Mouse (Mus musculus) embryo, embryonic 10.5 days (tissue): Measurements from ENCODE around the gene 3100002H09Rik.

Experiments
- DNase-seq: peaks from one replicate; pipeline ENCODE4 v3.0.0-alpha.2; 2015; ENCODE audit warnings: low spot score

The 3100002H09Rik gene

DNA sequence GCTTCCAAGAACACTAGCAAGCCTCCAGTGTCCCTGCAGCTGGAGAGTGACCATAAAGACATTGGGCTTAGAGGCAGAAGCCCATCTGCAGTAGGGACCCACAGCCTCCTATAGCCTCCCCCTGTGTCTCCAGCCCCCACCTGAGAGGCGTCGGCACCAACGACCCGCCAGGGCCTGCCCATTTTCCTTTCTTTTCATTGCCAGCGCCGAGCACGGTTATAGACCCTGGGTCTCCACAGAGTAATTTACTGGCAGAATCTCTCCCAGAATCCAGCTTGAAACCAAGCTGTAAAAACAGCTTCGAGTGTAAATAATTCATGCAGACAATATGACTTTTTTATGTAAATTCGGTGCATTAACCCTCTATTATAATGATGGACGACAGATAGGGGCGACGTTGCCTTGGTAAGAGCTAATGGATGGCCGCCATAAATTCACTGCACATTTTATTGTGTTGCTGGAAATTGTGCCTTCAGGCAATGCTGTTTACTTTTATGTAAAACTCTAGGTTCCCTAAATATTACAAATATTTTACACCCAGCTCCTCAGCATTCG is 4.9 kb upstream of the 3100002H09Rik start:
- DNase-seq = no peak

GRCm38 (mm10) chr4:124614189-124614588 is 3.6 kb upstream of the 3100002H09Rik start:
- peak; percentile 58 for DNase-seq

GRCm38 (mm10) chr4:124611768-124612167 is 1.2 kb upstream of the 3100002H09Rik start:
- no peak for DNase-seq

- DNase-seq = no peak
Measured at GRCm38 (mm10) chr4:124610066-124610465, 537 bp downstream of the 3100002H09Rik start.

GRCm38 (mm10) chr4:124607166-124607565 is 3.4 kb downstream of the 3100002H09Rik start:
- DNase-seq = no peak

GRCm38 (mm10) chr4:124606180-124606579 is 4.4 kb downstream of the 3100002H09Rik start:
- DNase-seq = no peak

DNA sequence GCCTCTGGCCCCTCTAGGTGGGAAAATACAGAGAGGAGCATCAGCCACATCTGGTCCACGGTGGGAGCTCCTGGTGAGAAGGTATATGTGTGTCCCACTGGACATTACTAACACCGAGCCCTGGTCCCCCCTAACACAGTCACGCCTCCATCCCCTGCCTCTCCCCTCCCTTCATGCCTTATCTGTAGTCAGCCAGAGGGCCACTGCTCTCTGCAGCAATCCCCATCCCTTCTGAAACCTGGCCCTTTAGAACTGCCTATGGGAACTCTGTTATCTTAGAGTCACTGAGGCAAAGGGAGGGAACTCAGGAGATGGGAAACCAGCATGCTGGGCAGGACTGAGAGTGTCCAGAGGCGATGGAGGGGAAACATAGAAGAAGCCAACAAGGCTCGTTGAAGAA is 5.3 kb downstream of the 3100002H09Rik start:
- no peak for DNase-seq

DNA sequence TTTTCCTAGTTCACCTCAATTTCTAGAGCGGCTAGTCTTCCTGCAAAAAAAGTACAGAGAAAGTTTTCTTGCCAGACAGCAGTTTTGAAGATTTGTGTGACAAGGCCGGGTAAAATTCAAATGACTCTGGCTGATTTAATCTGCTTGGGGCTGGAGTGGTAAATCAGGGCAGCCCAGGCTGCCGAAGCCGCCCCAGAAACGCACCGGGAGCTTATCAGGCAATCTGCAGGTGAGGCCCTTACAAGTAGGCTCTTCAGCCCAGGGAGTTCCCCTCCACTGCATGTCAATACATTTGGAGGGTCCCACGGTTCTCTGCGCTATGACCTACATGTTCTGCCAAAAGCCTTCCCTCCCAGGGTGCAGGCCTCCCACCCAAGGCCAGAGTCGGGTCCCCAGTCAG is 6.9 kb downstream of the 3100002H09Rik start:
- no peak for DNase-seq

DNA sequence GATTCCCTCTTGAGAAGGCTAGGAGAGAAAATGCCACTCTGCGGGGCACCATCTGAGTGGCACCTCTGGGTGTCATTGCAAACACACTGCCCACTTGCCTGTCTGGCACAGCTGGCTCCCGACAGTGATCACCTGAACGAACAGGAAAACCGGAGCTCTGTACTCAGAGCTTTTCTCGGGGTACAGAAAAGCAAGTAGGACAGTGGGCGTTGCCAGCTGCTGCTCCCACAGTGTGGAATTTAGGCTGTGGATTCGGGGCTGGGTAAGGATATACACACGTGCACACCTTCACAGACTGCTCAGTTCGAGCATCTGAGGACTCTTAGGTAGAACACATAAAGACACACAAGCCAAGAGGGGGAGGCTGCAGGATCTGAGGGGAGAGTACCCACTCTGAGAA is 14.7 kb downstream of the 3100002H09Rik start:
- DNase-seq = no peak

DNA sequence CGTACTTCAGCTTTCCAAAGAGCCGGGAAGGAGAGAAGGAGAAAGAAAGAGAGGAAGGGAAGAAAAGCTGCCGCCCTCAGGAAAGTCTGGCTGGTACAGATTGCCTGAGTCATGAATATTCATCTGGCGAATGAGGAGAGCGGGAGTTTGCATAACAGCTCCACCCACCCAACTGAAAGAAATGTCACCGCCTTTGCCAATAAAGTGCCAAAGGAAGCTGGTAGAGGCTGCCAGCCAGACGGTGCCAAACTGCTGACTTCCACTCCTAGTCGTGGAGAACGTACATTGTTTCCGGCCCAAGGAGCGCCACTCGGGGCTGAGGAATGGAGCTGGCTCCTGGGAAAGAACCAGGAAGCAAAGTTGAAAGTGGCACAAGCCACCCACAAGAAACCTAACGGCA is 15.7 kb downstream of the 3100002H09Rik start:
- DNase-seq = no peak

GRCm38 (mm10) chr4:124593691-124594090 is 16.9 kb downstream of the 3100002H09Rik start:
- no peak for DNase-seq

- DNase-seq = no peak
Measured at GRCm38 (mm10) chr4:124593210-124593609, 17.4 kb downstream of the 3100002H09Rik start.

DNA sequence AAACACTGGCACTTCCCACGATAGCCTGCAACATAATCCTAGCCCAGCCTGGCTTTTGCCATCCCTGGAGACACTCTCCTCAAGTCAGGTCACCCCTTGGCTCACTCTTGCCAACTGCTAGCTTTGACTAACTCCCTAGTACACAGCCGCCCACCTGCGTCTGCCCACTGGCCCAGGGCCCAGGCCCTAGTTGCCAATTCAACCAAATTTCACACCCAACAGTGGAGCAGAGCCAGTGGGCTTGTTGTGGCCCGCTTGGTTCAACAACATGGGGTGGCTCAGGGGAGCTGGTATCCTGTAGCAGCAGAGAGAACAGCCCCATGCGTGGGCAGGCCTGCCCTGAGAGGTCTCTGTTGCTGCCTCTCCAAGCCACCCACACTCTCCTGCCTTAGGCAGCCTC is 18.4 kb downstream of the 3100002H09Rik start:
- DNase-seq = no peak

DNA sequence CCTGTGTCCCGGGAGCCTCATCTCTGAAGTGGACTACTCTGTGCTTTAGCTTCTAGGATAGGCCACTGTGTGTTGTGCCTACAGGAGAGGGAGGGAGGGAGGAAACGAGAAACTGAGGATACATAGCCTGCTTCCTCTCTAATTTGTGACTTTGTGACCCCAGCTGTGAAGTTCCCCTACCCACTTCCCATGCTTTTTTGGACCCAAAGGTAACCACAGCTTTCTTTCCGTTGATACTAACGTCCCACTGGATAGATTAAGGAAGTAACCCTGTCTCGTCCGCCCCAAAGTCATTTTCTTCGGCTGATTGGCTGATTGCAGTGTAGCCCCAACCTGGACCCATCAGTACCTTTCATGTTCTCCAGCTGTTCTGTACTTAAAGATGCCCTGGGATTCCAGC is 29.9 kb downstream of the 3100002H09Rik start:
- no peak for DNase-seq

GRCm38 (mm10) chr4:124575955-124576445 is 34.6 kb downstream of the 3100002H09Rik start:
- no peak for DNase-seq

DNA sequence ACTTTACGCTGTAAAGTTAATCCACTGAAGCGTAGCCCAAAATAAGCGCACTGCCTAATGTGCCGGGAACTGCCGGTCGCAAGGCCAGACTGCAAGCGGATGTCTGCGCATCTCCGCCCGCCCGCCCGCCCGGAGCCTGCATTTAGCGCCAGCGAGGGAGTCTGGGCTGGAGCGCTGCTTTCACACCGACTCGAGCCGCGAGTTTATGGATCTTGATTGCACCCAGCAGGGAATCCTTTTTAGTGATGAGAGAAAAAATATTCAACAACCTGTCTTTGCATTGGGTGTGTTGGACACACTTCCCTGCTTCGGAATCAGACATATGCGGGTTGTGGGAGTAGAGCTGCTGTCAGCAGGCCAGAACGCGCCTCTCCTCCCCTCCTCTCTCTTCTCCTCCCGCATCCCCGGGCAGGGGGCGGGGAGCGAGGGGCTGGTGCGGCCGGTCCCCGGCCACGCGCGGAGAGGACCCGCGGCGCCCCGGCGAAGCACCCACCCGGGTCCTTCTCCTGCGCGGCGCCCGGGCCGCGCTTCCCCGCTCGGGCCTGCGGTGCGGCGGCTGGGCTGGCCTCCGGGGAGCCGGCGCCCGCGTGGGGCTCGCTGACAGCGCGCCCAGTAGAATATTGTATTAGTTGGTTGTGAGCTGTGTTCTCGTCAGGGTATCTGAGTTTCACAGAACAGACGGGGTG is 35.2 kb downstream of the 3100002H09Rik start:
- DNase-seq = peak; percentile 54

DNA sequence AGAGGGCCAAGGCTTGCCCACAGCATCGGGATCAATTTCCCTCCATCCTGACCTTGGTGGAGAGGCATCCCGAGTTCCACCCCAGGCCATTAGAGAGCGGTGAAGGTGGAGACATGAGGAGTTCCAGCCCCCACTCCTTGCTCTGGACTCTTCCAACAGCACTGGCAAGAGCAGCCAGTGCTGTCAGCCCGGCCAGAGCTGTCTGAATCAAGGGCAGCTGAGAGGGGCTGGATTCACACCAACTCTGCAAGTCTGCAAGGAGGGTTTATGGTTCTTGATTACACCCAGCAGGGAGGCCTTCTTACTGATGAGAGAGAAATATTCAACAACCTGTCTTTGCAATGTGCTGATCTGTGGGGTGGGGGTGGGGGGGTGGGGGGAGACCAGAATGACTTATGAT is 37.0 kb downstream of the 3100002H09Rik start:
- DNase-seq = no peak

DNA sequence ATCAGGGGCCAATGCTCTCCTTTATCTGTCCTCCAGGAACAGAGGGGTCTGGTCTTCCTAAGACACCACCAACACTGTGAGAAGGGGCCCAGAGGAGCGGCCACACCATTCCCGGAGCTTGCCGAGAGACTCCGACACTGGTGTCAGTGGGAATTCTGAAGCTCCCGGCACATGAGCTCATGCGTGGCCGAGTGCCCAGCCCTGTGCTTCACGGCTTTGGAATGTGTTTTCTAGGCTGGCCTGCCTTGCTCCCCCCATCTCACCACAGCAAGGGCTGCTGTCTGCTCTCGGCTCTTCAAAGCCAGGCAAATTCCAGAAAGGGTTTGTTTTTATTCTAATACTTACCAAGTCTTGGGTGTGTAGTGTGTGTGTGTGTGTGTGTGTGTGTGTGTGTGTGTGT is 39.6 kb downstream of the 3100002H09Rik start:
- DNase-seq = no peak

- no peak for DNase-seq
Measured at GRCm38 (mm10) chr4:124569661-124570060, 40.9 kb downstream of the 3100002H09Rik start.

DNA sequence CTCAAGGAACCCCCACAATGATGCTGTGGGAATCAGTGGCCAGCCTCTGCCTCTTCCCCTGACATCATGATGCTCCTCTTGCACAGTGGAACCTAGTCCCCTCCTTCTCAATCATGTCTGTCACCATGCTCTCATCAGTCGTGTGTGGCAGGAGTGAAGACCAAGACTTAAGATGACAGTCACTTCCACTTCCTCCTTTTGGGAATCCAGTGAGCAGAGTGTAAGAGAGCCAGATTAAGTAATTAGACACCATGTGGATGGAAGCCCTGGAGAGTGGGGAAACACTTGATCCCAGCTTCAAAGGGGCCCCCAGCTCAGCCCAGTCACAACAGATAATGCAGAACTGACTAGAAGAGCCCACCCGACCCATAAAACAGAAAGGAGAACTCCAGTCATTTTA is 47.2 kb downstream of the 3100002H09Rik start:
- no peak for DNase-seq

DNA sequence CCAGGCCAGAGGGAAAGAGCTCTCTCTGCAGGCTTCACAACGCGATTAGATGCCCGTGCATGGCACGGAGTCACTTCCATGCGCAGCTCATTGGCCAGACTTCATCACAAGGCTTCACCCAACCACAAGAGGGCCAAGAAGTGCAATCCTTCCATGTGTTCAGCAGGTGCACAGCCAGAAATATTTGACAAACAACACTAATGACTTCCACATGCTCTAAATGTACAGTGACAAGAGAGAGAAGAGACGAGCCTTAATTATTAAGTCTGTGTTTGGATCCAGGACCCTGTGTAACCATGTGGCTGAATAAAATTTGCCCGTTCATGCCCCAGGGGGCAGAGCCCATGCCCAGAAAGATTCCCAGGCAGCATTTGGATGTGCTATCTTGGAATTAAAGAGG is 47.9 kb downstream of the 3100002H09Rik start:
- DNase-seq = peak; percentile 44
